Mouse (Mus musculus) erythroblast, embryonic 14.5 days (primary cell): ENCODE measurements at regions not wholly inside any gene's neighbourhood (a gene's known extent, or its start where the extent isn't known, plus 50 kb on each side); places are given as distances from the start of the nearest gene placed in this dataset.

ENCODE experiments used
- H3K27me3 ChIP-seq: 2 replicates; pipeline ENCODE4 v1.6.1; 2012; ENCODE audit warnings: inconsistent platforms; ENCODE audit not compliant: control insufficient read depth
- H3K36me3 ChIP-seq: 2 replicates; pipeline ENCODE4 v1.6.1; 2012; ENCODE audit warnings: mild to moderate bottlenecking, inconsistent platforms; ENCODE audit not compliant: control insufficient read depth
- H3K4me1 ChIP-seq: 2 replicates; pipeline ENCODE4 v1.6.1; 2012; ENCODE audit warnings: inconsistent platforms; ENCODE audit not compliant: control insufficient read depth
- H3K4me3 ChIP-seq: replicated peaks from 2 replicates; pipeline ENCODE3; 2012; ENCODE audit warnings: moderate library complexity, mild to moderate bottlenecking, inconsistent platforms
- H3K9me3 ChIP-seq: 2 replicates; pipeline ENCODE4 v1.6.1; 2012; ENCODE audit warnings: low read length, inconsistent platforms, mixed read lengths; ENCODE audit not compliant: control insufficient read depth
- GATA1 ChIP-seq: IDR thresholded peaks from 2 replicates; pipeline ENCODE4 v1.6.1; 2012; ENCODE audit warnings: low read length, inconsistent platforms, mixed read lengths
- TAL1 ChIP-seq: IDR thresholded peaks from 3 replicates; pipeline ENCODE4 v1.6.1; 2012; ENCODE audit warnings: low read length, inconsistent platforms, mixed read lengths

DNA sequence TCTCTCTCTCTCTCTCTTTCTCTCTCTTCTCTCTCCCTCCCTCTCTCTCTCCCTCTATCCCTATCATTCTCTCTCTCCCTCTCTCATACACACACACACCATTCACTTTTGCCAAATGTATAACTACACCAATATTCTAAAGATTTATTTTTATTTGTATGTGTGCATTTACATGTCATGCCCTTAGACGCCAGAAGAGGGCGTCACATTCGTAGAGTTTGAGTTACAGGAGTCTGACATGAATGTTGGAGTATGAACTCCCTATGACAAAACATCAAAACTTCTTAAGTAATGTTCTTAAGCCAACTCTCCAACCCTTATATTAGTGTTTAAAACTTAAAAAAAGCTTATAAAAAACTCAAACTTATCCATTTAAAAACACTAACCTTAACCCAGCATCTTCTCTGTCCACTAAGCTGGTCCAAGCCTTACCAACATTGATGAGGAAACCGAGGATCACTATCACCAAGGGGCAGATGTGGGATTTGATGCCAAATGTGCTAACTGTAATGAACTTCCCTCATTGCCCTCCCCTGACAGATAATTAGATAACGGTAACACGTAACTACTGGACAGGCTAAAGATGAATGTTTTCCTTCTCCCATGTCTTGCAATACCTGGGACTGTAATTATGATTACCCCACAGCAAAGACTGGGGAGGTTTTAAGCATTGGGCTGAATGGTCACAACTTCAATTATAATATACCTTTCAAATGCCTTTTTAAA is 176.7 kb downstream of the Tm2d1 start:
- Histone ChIP-seq H3K4me1 (no peaks in the 10 kb centered on the region; the same call in 1 of the 2 replicates), H3K36me3 (no peaks in the 10 kb centered on the region), H3K4me3 (no peak overlapping the region), H3K9me3 (no peaks in the 10 kb centered on the region), H3K27me3 (no peaks in the 10 kb centered on the region)
- no peak for TF ChIP-seq GATA1
- TF ChIP-seq TAL1 = no peak

GRCm38 (mm10) chr4:98203129-98203528 is 180.0 kb downstream of the Tm2d1 start:
- Histone ChIP-seq H3K4me1 (peaks cover 7% of the 10 kb centered on the region; the same call in 1 of the 2 replicates), H3K36me3 (no peaks in the 10 kb centered on the region), H3K4me3 (no peak overlapping the region), H3K9me3 (no peaks in the 10 kb centered on the region), H3K27me3 (no peaks in the 10 kb centered on the region)
- TF ChIP-seq TAL1 = no peak
- TF ChIP-seq GATA1 = no peak

- Histone ChIP-seq H3K4me3 (no peak overlapping the region), H3K27me3 (no peaks in the 10 kb centered on the region), H3K4me1 (peaks cover 7% of the 10 kb centered on the region; the same call in 1 of the 2 replicates), H3K36me3 (no peaks in the 10 kb centered on the region), H3K9me3 (no peaks in the 10 kb centered on the region)
- no peak for TF ChIP-seq GATA1
- no peak for TF ChIP-seq TAL1
Observed at GRCm38 (mm10) chr4:98202232-98202631, 180.9 kb downstream of the Tm2d1 start.

DNA sequence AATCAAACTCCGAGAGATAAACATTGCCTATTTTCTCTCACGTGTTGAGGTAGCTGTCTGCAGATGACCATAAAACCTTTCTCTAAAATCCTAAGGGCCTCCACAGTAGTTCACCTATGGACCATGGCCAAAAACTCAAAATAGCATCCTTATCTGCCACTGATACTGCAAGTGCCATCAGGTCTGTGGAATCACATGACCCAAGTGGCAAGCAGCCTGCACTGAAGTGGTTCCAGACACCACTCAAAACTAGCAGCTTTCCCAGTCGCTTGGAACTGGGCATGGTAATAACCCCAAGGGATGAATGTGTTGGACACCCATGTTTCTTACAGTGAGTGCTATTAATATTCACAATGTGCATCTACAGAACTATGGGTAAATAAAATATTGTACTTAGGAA is 182.0 kb downstream of the Tm2d1 start:
- H3K4me1 ChIP-seq = peaks cover 7% of the 10 kb centered on the region; the same call in 1 of the 2 replicates
- H3K36me3 ChIP-seq = no peaks in the 10 kb centered on the region
- no peak overlapping the region for H3K4me3 ChIP-seq
- no peaks in the 10 kb centered on the region for H3K9me3 ChIP-seq
- no peaks in the 10 kb centered on the region for H3K27me3 ChIP-seq
- TF ChIP-seq GATA1 (no peak), TAL1 (no peak)

GRCm38 (mm10) chr4:98200701-98201100 is 182.4 kb downstream of the Tm2d1 start:
- H3K27me3 ChIP-seq = no peaks in the 10 kb centered on the region
- H3K36me3 ChIP-seq = no peaks in the 10 kb centered on the region
- H3K9me3 ChIP-seq = no peaks in the 10 kb centered on the region
- no peak overlapping the region for H3K4me3 ChIP-seq
- TF ChIP-seq GATA1 (no peak), TAL1 (no peak)
- H3K4me1 ChIP-seq = peaks cover 7% of the 10 kb centered on the region; the same call in 1 of the 2 replicates

- TF ChIP-seq TAL1 (no peak), GATA1 (no peak)
- peaks cover 54% of the 10 kb centered on the region for H3K4me1 ChIP-seq
- H3K4me3 ChIP-seq = no peak overlapping the region
- no peaks in the 10 kb centered on the region; the same call in 1 of the 2 replicates for H3K36me3 ChIP-seq
- H3K27me3 ChIP-seq = no peaks in the 10 kb centered on the region
- H3K9me3 ChIP-seq = no peaks in the 10 kb centered on the region
Observed at GRCm38 (mm10) chr4:98190318-98190717, 192.8 kb downstream of the Tm2d1 start.

GRCm38 (mm10) chr4:98189894-98190293 is 193.2 kb downstream of the Tm2d1 start:
- H3K27me3 ChIP-seq = no peaks in the 10 kb centered on the region
- no peaks in the 10 kb centered on the region for H3K9me3 ChIP-seq
- peak; percentile 72 for TF ChIP-seq TAL1
- peak; percentile 51; the same call in 1 of the 2 replicates for TF ChIP-seq GATA1
- H3K4me3 ChIP-seq = peak overlapping the region; percentile 3
- H3K36me3 ChIP-seq = no peaks in the 10 kb centered on the region; the same call in 1 of the 2 replicates
- H3K4me1 ChIP-seq = peaks cover 54% of the 10 kb centered on the region

DNA sequence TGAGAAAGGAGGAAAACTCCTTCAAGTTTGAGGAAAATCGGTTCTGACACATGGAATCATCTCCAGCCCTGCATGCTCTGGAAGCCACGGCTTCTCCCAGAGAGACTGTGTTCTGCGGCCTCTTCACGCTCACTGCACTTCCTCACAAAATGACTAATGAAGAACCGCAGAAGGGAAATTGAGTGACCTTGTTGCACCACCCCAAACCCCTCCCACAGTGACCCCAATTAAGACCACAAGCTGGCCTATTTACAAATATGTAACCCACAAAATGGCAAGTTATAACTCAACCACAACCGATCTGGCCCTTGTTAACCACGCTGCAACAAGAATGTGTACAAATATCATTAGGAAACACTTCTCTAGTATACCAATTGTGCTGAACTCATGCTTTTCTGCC is 194.2 kb downstream of the Tm2d1 start:
- Histone ChIP-seq H3K9me3 (no peaks in the 10 kb centered on the region), H3K4me3 (no peak overlapping the region), H3K36me3 (no peaks in the 10 kb centered on the region; the same call in 1 of the 2 replicates), H3K27me3 (no peaks in the 10 kb centered on the region), H3K4me1 (peaks cover 54% of the 10 kb centered on the region)
- TF ChIP-seq TAL1 (no peak), GATA1 (no peak)

DNA sequence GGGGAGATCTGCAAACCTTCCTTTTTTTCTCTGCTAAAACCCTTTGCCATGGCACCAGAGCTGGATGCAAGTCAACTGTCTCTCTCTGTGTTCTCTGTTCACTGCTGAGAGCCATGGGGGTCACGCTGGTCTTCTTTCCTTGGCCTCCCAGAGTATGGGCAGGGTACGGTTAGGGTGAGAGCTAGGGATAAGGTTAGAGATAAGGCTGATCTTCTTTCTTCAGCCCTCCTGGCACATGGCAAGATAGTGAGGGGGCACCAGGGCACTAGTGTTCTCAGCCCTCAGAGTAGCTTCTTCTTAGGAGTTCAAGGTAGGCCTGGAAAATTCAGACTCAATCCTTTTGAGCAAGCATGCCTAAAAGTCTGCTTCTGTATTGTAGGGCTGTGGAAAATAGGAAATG is 196.1 kb downstream of the Tm2d1 start:
- TF ChIP-seq TAL1 = no peak
- no peak for TF ChIP-seq GATA1
- Histone ChIP-seq H3K4me3 (peak overlapping the region; percentile 0), H3K9me3 (no peaks in the 10 kb centered on the region), H3K27me3 (no peaks in the 10 kb centered on the region), H3K4me1 (peaks cover 54% of the 10 kb centered on the region), H3K36me3 (no peaks in the 10 kb centered on the region; the same call in 1 of the 2 replicates)
